ENCODE assay signal across 8 mouse cellular contexts in genomic region chr3:94442951-94443596, GRCm38 (mm10). TPM values are rescaled to one million over a fixed set of nuclear protein-coding genes. Genes with fewer than 3 reads are reported as not detected.
DNase-seq lines count a peak whose midpoint lies in the region; ATAC-seq and TF ChIP-seq lines count a peak whose summit lies in the region.

Gene Mrpl9 (plus strand): TSS chr3:94443318.

- no peaks in the 10 kb centered on the region for H3K9me3 ChIP-seq in E14TG2a.4 (ENCODE audit: low read length)
- no peaks in the 10 kb centered on the region for H3K9me3 ChIP-seq in forebrain, embryonic 13.5 days (replicated peaks)
- H3K9me3 ChIP-seq in liver, postnatal 0 days (ENCODE audit: low read length): no peaks in the 10 kb centered on the region
- no peaks in the 10 kb centered on the region for H3K9me3 ChIP-seq in neural tube, embryonic 14.5 days (ENCODE audit: control insufficient read depth, low read length)

- intact Hi-C loops in heart, postnatal 10 days (cut with DNase I): loop anchor here (10.0 kb wide), 1 partner anchor 402 kb away; no protein-coding TSS in a partner anchor

- TF ChIP-seq EP300 in liver, postnatal 0 days (IDR thresholded peaks at IDR 0.05; ENCODE audit: low read depth): no peak

- H3K9ac ChIP-seq in forebrain, embryonic 13.5 days: peak within 1 kb of the TSS; percentile 95
- H3K9ac ChIP-seq in liver, postnatal 0 days (replicated peaks): peak within 1 kb of the TSS; percentile 95
- H3K9ac ChIP-seq in neural tube, embryonic 14.5 days (replicated peaks; ENCODE audit: low read depth, low read length): peak within 1 kb of the TSS; percentile 78

- WGBS in forebrain, embryonic 13.5 days: under 1% methylated on average over 39 of the region's 39 CpGs
- under 1% methylated on average over 39 of the region's 39 CpGs for WGBS in large intestine, adult 2 months
- WGBS in liver, postnatal 0 days (ENCODE audit: insufficient replicate concordance): under 1% methylated on average over 39 of the region's 39 CpGs
- WGBS in neural tube, embryonic 14.5 days: under 1% methylated on average over 39 of the region's 39 CpGs

- peak; percentile 88 for DNase-seq in c-Kit-positive CD71-positive TER-119-positive erythroid progenitor cells, embryonic 14.5 days (ENCODE audit: low spot score)
- DNase-seq in heart, postnatal 10 days: peak; percentile 95 to 96
- peak; percentile 69 for DNase-seq in large intestine, adult 2 months (ENCODE audit: low read depth, low spot score)
- DNase-seq in liver, postnatal 0 days: peak; percentile 96
- DNase-seq in testis, postnatal 10 days (ENCODE audit: low spot score): peak; percentile 97

- H3K4me3 ChIP-seq in E14TG2a.4 (replicated peaks; ENCODE audit: low read length): peak within 1 kb of the TSS; percentile 100
- peak within 1 kb of the TSS; percentile 97 for H3K4me3 ChIP-seq in forebrain, embryonic 13.5 days
- peak within 1 kb of the TSS; percentile 89 for H3K4me3 ChIP-seq in liver, postnatal 0 days (ENCODE audit: low read depth, low read length)
- H3K4me3 ChIP-seq in neural tube, embryonic 14.5 days (ENCODE audit: low read depth, low read length): peak within 1 kb of the TSS; percentile 83

- peak within 1 kb of the TSS; percentile 95 for H3K4me2 ChIP-seq in forebrain, embryonic 13.5 days
- peak within 1 kb of the TSS; percentile 92 for H3K4me2 ChIP-seq in liver, postnatal 0 days (ENCODE audit: low read depth, low read length)
- peak within 1 kb of the TSS; percentile 77 for H3K4me2 ChIP-seq in neural tube, embryonic 14.5 days (ENCODE audit: low read depth, low read length)

- TF ChIP-seq CTCF in E14TG2a.4 (conservative IDR thresholded peaks at IDR 0.05; ENCODE audit: low read length): no peak
- TF ChIP-seq CTCF in liver, postnatal 0 days (IDR thresholded peaks at IDR 0.05; ENCODE audit: low read depth): no peak

- peak; percentile 98 for ATAC-seq in forebrain, embryonic 13.5 days
- peak; percentile 99 for ATAC-seq in liver, postnatal 0 days
- peak; percentile 98 for ATAC-seq in neural tube, embryonic 14.5 days (ENCODE audit: low read depth)

- H3K27me3 ChIP-seq in E14TG2a.4 (ENCODE audit: insufficient read depth, low read length): peaks cover 9% of the 10 kb centered on the region
- H3K27me3 ChIP-seq in forebrain, embryonic 13.5 days: peaks cover 10% of the 10 kb centered on the region; the same call in 1 of the 2 replicates
- no peaks in the 10 kb centered on the region for H3K27me3 ChIP-seq in liver, postnatal 0 days (ENCODE audit: insufficient read depth, low read length)
- H3K27me3 ChIP-seq in neural tube, embryonic 14.5 days (ENCODE audit: control insufficient read depth, insufficient read depth, low read length): no peaks in the 10 kb centered on the region; the same call in 1 of the 2 replicates

- H3K27ac ChIP-seq in forebrain, embryonic 13.5 days: peak within 1 kb of the TSS; percentile 63
- H3K27ac ChIP-seq in liver, postnatal 0 days (ENCODE audit: low read depth): peak within 1 kb of the TSS; percentile 83
- peak within 1 kb of the TSS; percentile 52; the same call in 1 of the 2 replicates for H3K27ac ChIP-seq in neural tube, embryonic 14.5 days (ENCODE audit: low read depth, low read length)

- H3K4me1 ChIP-seq in E14TG2a.4 (replicated peaks; ENCODE audit: low read depth, low read length): peaks cover 10% of the 10 kb centered on the region
- peaks cover 12% of the 10 kb centered on the region for H3K4me1 ChIP-seq in forebrain, embryonic 13.5 days
- peaks cover 11% of the 10 kb centered on the region for H3K4me1 ChIP-seq in liver, postnatal 0 days (ENCODE audit: insufficient read depth)
- H3K4me1 ChIP-seq in neural tube, embryonic 14.5 days (ENCODE audit: control insufficient read depth, insufficient read depth, low read length): no peaks in the 10 kb centered on the region

- H3K36me3 ChIP-seq in E14TG2a.4 (ENCODE audit: insufficient read depth, low read length): peaks cover 38% of the 10 kb centered on the region
- peaks cover 36% of the 10 kb centered on the region for H3K36me3 ChIP-seq in forebrain, embryonic 13.5 days (ENCODE audit: poor library complexity, severe bottlenecking)
- peaks cover 26% of the 10 kb centered on the region for H3K36me3 ChIP-seq in liver, postnatal 0 days (replicated peaks; ENCODE audit: insufficient read depth, low read length)
- peaks cover 20% of the 10 kb centered on the region for H3K36me3 ChIP-seq in neural tube, embryonic 14.5 days (ENCODE audit: control insufficient read depth, insufficient read depth, low read length)

RNA-seq across cellular contexts. Expression of gene Mrpl9, which starts in this region (rescaled TPM):
- 62.8 and 62.9 TPM in 2 replicates for polyA plus RNA-seq in forebrain, embryonic 13.5 days (2015; fragmentation: Nextera tagmentation; extraction: Ambion mirVana)
- total RNA-seq in heart, postnatal 10 days (2021): 10 to 100 TPM; 66.1 to 66.4 TPM
- polyA plus RNA-seq in large intestine, adult 2 months (2012; rRNA removed): 33.9 and 37.9 TPM in 2 replicates
- 27.4 and 28.7 TPM in 2 replicates for polyA plus RNA-seq in liver, postnatal 0 days (2015; fragmentation: Nextera tagmentation; extraction: Ambion mirVana)
- 59.5 and 64.1 TPM in 2 replicates for polyA plus RNA-seq in neural tube, embryonic 14.5 days (2014; fragmentation: Nextera tagmentation; extraction: Ambion mirVana)

Comparison
In these comparisons a context has a peak if more than half of its experiments do, and no peak if none do; other contexts are left out.
1. Peak in every context shown above with its lines: DNase-seq, ATAC-seq, H3K4me3 ChIP-seq and H3K27ac ChIP-seq.